Mouse (Mus musculus) G1E (cell line): ENCODE measurements around the gene Uri1. TPM values are rescaled to one million over a fixed set of nuclear protein-coding genes. Genes with fewer than 3 reads are reported as not detected.

Experiments
- ATAC-seq: 2 replicates; pipeline ENCODE4 v1.8.0; 2016; ENCODE audit warnings: mild to moderate bottlenecking; ENCODE audit not compliant: insufficient number of reproducible peaks, poor library complexity, low FRiP score, severe bottlenecking; ENCODE audit errors: extremely low read depth
- DNase-seq: peaks from one replicate; pipeline ENCODE4 v3.0.0; 2012; ENCODE audit warnings: low spot score
- H3K27me3 ChIP-seq: 2 replicates; pipeline ENCODE4 v1.6.1; 2012; ENCODE audit warnings: mild to moderate bottlenecking, low read length, inconsistent platforms; ENCODE audit not compliant: insufficient read depth
- H3K36me3 ChIP-seq: replicated peaks from 2 replicates; pipeline ENCODE3; 2012; ENCODE audit warnings: mild to moderate bottlenecking, inconsistent platforms
- H3K4me1 ChIP-seq: 2 replicates; pipeline ENCODE4 v1.6.1; 2012; ENCODE audit warnings: low read depth, low read length, inconsistent platforms, mixed read lengths; ENCODE audit not compliant: insufficient read depth
- H3K4me3 ChIP-seq: 2 replicates; pipeline ENCODE4 v1.5.1; 2012; ENCODE audit warnings: low read depth, mild to moderate bottlenecking, inconsistent platforms, low read length, moderate library complexity, mixed read lengths
- H3K9me3 ChIP-seq: replicated peaks from 2 replicates; pipeline ENCODE4 v1.6.1; 2012; ENCODE audit warnings: inconsistent platforms
- CTCF ChIP-seq: IDR thresholded peaks from 2 replicates; pipeline ENCODE4 v1.5.1; 2012; ENCODE audit warnings: low read depth, low read length, inconsistent platforms, mixed read lengths
- GATA1 ChIP-seq: IDR thresholded peaks from 2 replicates; pipeline ENCODE4 v1.6.1; 2012; ENCODE audit warnings: borderline replicate concordance, low read length, inconsistent platforms, mixed read lengths
- GATA2 ChIP-seq: IDR thresholded peaks from 2 replicates; pipeline ENCODE4 v1.6.1; 2012; ENCODE audit warnings: low read depth, low read length, inconsistent platforms, borderline replicate concordance
- POLR2AphosphoS5 ChIP-seq: IDR thresholded peaks from 2 replicates; pipeline ENCODE4 v1.6.1; 2012; ENCODE audit warnings: low read depth, low read length, inconsistent platforms; ENCODE audit not compliant: insufficient replicate concordance
- TAL1 ChIP-seq: conservative IDR thresholded peaks from 2 replicates; pipeline ENCODE4 v1.6.1; 2012; ENCODE audit warnings: low read depth, low read length, inconsistent platforms, mixed read lengths
- polyA plus RNA-seq: library from polyadenylated mRNA; stranded (reverse); fragments of >175 nt; gene quantifications from 2 replicates; pipeline ENCODE4 v1.2.3, GENCODE M21; 2012
- total RNA-seq, 2 experiments: library from RNA; stranded (forward) in 1 of 2; stranded (reverse) in 1 of 2; fragments of 200-1000 nt in 1 of 2; fragments of >200 nt in 1 of 2; fragmentation: Nextera tagmentation in 1 of 2; gene quantifications; 2 replicates each; pipeline ENCODE4 v1.2.3; 2014 to 2017

The Uri1 gene
- total and polyA plus RNA-seq, 3 experiments = 30.6 to 109 (median 64.1) TPM

DNA sequence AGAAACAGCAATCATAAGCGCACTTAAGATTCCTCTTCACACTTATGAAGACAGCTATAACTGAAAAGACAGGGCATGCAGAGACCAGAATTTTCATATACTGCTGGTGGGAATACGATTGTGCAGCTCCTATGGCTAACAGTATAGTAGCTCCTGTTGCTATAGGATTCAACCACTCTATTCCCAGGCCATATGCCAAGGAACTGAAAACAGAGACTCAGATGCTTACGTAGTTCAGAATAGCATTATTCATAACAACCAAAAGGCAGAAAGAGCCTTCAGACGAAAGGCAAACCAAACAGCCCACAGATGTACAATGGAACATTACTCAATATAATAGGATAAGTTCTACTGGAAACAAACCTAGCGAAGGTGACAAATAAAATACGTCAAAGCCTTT, 15.0 kb downstream of the Uri1 start:
- Histone ChIP-seq H3K4me3 (no peak overlapping the region), H3K36me3 (peaks cover 12% of the 10 kb centered on the region), H3K27me3 (no peaks in the 10 kb centered on the region), H3K4me1 (peaks cover 2% of the 10 kb centered on the region; the same call in 1 of the 2 replicates), H3K9me3 (no peaks in the 10 kb centered on the region)
- ATAC-seq (no peak), DNase-seq (no peak)
- TF ChIP-seq TAL1 = no peak
- no peak for TF ChIP-seq GATA1
- TF ChIP-seq CTCF = no peak
- TF ChIP-seq POLR2AphosphoS5 = no peak
- TF ChIP-seq GATA2 = no peak

DNA sequence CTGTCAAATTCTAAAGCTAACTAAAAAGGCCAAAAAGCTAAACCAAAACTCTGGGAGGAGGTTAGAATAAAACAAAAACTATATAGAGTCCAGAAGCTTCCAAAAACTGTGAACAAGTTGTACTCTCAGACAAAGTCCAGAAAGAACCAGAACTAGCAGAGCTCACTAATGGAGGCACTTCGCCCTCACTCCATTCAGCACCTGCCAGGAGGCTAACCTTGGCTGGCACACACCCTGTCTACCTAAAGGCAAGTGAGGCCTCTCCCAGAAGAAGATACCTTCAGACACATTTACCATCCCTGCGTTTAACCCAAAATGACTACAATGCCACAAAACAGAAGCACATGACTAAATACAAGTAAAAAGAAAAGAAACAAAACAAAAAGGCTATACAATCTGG, 20.9 kb downstream of the Uri1 start:
- peaks cover 33% of the 10 kb centered on the region for H3K36me3 ChIP-seq
- no peaks in the 10 kb centered on the region for H3K9me3 ChIP-seq
- TF ChIP-seq GATA1 (no peak), GATA2 (no peak), TAL1 (no peak), POLR2AphosphoS5 (no peak), CTCF (no peak)
- no peaks in the 10 kb centered on the region for H3K27me3 ChIP-seq
- H3K4me1 ChIP-seq = peaks cover 5% of the 10 kb centered on the region; the same call in 1 of the 2 replicates
- ATAC-seq (no peak), DNase-seq (no peak)
- H3K4me3 ChIP-seq = no peak overlapping the region

DNA sequence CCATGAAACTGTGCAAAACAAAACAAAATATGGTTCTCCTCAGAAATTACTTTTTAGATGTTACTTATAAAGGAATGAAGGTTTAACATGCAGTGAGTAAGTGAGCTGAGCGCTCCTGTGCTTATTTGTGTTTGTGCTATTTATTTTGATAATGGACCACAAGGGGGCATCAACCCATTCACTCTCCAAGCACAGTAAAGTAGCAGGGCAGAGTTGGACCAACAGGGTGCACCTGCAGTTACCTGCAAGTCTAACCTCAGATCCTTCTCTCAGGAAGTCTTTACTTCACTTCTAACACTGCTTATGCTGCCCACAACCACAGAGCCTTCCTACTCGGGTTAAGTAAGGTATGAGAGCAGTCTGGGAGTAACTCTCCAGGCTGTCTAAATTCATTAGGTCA, 23.7 kb downstream of the Uri1 start:
- no peaks in the 10 kb centered on the region for H3K27me3 ChIP-seq
- H3K36me3 ChIP-seq = peaks cover 36% of the 10 kb centered on the region
- H3K4me3 ChIP-seq = no peak overlapping the region
- TF ChIP-seq GATA1 (no peak), TAL1 (no peak), GATA2 (no peak), POLR2AphosphoS5 (no peak), CTCF (no peak)
- DNase-seq = no peak
- ATAC-seq = no peak
- H3K9me3 ChIP-seq = no peaks in the 10 kb centered on the region
- peaks cover 5% of the 10 kb centered on the region; the same call in 1 of the 2 replicates for H3K4me1 ChIP-seq

DNA sequence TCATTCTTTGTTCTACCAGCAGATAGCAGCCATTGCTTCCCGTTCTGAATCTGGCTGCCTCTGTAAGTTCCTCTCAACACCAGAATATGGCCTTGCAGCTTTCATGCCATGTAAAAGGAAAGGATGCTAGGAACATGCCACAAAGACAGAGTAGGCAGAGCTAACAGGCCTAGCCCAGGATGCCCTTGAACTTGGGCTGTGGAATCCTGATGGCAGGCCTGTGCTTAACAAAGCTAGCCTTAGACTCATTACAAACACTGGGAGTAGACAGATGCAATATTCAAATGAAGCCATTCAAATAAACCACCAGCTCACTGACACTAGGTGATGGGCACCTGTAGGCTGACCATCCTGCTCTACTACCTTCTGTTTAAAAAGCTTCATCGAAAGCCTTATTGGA, 30.5 kb downstream of the Uri1 start:
- no peaks in the 10 kb centered on the region for H3K9me3 ChIP-seq
- H3K4me3 ChIP-seq = no peak overlapping the region
- H3K27me3 ChIP-seq = no peaks in the 10 kb centered on the region
- peaks cover 6% of the 10 kb centered on the region for H3K4me1 ChIP-seq
- H3K36me3 ChIP-seq = peaks cover 19% of the 10 kb centered on the region
- TF ChIP-seq GATA2 (no peak), POLR2AphosphoS5 (no peak), CTCF (no peak), TAL1 (no peak), GATA1 (no peak)
- ATAC-seq (no peak), DNase-seq (no peak)

DNA sequence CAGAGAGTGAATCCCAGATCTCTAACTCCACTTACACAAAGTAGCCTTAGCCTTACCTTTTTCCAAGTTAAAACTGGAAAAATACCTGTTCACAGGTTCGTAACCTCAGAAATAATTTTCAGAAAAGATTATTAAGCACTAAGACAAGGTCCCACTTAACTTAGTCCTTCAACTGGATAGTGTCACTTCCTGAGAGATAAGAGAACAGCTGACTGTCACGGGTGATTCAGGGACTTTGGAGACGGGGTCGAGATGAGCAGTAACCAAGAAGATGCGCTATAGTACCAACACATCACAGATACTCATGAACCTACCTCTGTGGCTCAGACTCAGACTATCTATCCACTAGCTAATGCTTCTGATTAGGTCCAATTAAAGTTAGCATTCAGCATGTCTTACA, 38.5 kb downstream of the Uri1 start:
- TF ChIP-seq TAL1 = no peak
- no peak for TF ChIP-seq CTCF
- TF ChIP-seq GATA1 = no peak
- no peak for TF ChIP-seq GATA2
- TF ChIP-seq POLR2AphosphoS5 = no peak
- peaks cover 2% of the 10 kb centered on the region; the same call in 1 of the 2 replicates for H3K4me1 ChIP-seq
- ATAC-seq (peak; percentile 34), DNase-seq (no peak)
- peaks cover 49% of the 10 kb centered on the region for H3K36me3 ChIP-seq
- H3K9me3 ChIP-seq = no peaks in the 10 kb centered on the region
- no peaks in the 10 kb centered on the region for H3K27me3 ChIP-seq
- H3K4me3 ChIP-seq = no peak overlapping the region

DNA sequence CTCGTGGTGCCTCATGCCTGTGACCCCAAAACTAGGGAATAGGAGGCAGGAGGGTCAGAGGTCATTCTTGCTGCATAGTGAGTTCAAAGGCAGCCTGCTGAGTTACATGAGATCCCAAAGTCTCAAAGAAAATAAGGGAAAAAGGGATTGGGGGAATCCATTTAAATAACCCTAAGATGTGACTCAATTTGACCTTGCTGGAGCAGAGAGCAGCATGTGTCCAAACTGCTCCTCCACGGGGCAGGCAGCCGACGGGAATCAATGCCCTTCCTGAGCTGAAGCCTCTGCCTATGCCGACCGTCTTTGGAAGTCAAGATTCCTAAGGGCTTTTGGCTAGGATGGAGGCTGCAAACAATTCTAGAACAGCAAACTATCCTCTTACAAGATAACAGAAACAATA, 39.9 kb downstream of the Uri1 start:
- TF ChIP-seq TAL1 (no peak), POLR2AphosphoS5 (no peak), CTCF (no peak), GATA2 (no peak), GATA1 (no peak)
- DNase-seq = no peak
- peaks cover 2% of the 10 kb centered on the region; the same call in 1 of the 2 replicates for H3K4me1 ChIP-seq
- H3K27me3 ChIP-seq = no peaks in the 10 kb centered on the region
- H3K9me3 ChIP-seq = no peaks in the 10 kb centered on the region
- no peak for ATAC-seq
- peaks cover 59% of the 10 kb centered on the region for H3K36me3 ChIP-seq
- H3K4me3 ChIP-seq = no peak overlapping the region
